Mouse (Mus musculus): ENCODE results near the gene Taf10.

DNA sequence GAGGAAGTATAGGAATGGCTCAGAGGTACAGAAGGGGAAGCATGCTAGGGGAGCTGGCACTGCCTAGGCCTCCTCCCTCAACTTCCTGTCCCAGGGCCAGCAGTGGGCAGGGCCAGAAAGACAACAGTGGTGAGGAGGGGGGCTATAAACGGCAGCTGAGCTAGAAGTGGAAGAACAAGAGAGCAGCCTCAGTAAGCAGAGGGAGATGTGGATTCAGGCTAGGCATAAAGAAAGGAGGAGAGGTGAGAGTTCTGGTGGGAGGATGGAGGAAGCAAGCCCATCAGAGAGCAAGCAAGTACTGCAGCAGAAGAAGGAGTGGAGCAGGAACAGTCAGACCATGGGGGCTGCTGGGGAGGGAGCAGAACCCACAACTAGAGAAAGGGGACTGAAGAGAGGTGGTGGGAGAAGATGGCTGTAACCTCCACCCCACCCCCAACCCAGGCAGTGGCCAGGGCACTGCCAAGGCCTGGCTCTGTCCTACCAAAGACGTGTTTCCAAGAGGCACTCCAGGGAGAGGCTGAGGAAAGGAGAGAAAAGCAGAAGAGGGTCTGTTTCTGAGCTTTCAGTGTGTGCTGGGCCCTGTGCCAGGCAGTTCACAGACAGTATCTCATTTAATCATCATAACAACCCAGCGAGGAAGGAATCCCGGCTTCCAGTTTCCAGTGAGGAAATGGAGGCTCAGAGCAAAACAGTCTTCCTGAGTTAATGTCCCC is 34.5 kb upstream of the Taf10 start:
- TF ChIP-seq CTCF (IDR thresholded peaks at IDR 0.05; ENCODE audit: borderline replicate concordance, insufficient read depth, low read depth, low read length): no peak
- TF ChIP-seq POLR2A (IDR thresholded peaks at IDR 0.05; ENCODE audit: borderline replicate concordance, insufficient read depth, low read length): no peak

Data from cerebellum, adult 2 months (tissue).